Mouse (Mus musculus) embryonic fibroblast, embryonic 13.5 days (primary cell): ENCODE data around the gene Rpl9-ps1.

Experiments
- CTCF ChIP-seq: IDR thresholded peaks from 2 replicates; pipeline ENCODE4 v1.5.1; 2011; ENCODE audit warnings: mild to moderate bottlenecking, control low read depth, low read length, moderate library complexity, borderline replicate concordance; ENCODE audit not compliant: insufficient read depth
- POLR2A ChIP-seq: IDR thresholded peaks from 2 replicates; pipeline ENCODE4 v1.6.1; 2011; ENCODE audit warnings: low read depth, mild to moderate bottlenecking, control low read depth, low read length, moderate library complexity

GRCm38 (mm10) chr11:83603399-83603798 lies 42.0 kb downstream of the Rpl9-ps1 start:
- no peak for TF ChIP-seq CTCF
- TF ChIP-seq POLR2A = no peak
